Mouse (Mus musculus): Measurements from ENCODE around the gene Amigo3. TPM values are rescaled to one million over a fixed set of nuclear protein-coding genes. Genes with fewer than 3 reads are reported as not detected.

The Amigo3 gene
- polyA plus RNA-seq, 1 experiment from 2014 or later = 4.1 TPM

DNA sequence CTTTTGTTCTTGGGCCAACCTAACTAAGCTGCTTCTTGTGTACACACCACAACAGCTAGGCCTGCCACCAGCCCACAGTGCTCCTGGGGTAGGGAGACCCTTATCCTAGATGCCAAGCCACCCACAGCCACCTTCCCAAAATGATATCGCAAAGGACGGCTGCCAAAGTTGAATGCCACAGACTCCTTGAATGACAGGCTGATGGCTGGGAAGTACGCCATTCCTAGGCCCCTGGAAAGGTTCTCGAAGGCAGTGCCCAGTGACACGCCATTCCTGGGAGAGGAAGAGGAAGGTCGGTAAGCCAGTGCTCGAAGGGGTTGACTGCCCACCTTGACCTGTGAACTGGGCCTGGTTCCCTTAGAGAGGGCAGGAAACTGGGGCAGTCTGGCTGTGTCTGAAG lies 16.6 kb downstream of the Amigo3 start:
- Histone ChIP-seq H3K4me3 (ENCODE audit: low read depth, low read length) (no peak overlapping the region), H3K4me2 (ENCODE audit: low read depth, low read length) (no peak overlapping the region), H3K36me3 (ENCODE audit: control insufficient read depth, insufficient read depth, low read length) (peaks cover 31% of the 10 kb centered on the region), H3K9ac (ENCODE audit: low read depth, low read length) (no peak overlapping the region), H3K27me3 (replicated peaks; ENCODE audit: control insufficient read depth, insufficient read depth, low read length) (no peaks in the 10 kb centered on the region), H3K27ac (replicated peaks; ENCODE audit: low read depth, low read length) (no peak overlapping the region), H3K9me3 (ENCODE audit: control insufficient read depth, low read length) (no peaks in the 10 kb centered on the region), H3K4me1 (ENCODE audit: control insufficient read depth, insufficient read depth, low read length) (no peaks in the 10 kb centered on the region)
- 91% methylated on average over 7 of the region's 7 CpGs for WGBS
- DNase-seq (ENCODE audit: low spot score) = no peak
- ATAC-seq (ENCODE audit: low read depth) = no peak

DNA sequence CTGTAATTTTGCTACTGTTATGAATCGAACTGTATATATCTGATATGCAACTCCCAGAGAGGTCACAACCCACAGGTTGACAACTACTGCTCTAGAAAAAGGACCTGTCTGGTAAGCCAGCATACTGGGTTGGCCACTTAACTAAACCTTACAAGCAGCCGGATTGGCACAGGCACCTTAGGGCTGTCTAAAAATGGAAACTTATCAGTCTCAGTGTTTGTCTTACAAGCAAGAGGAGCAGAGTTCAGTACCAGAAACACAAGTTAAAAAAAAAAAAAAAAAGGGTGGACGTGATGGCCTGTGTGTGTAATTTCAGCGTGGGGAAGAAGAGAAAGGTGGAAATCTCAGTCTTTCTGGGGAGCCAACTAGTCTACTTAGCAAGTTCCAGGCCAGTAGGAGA lies 18.8 kb downstream of the Amigo3 start:
- H3K36me3 ChIP-seq (ENCODE audit: control insufficient read depth, insufficient read depth, low read length) = peaks cover 26% of the 10 kb centered on the region; the same call in 1 of the 2 replicates
- no peak for ATAC-seq (ENCODE audit: low read depth)
- no peak for DNase-seq (ENCODE audit: low spot score)
- no peak overlapping the region for H3K4me2 ChIP-seq (ENCODE audit: low read depth, low read length)
- no peak overlapping the region for H3K27ac ChIP-seq (replicated peaks; ENCODE audit: low read depth, low read length)
- H3K9ac ChIP-seq (ENCODE audit: low read depth, low read length) = no peak overlapping the region
- H3K27me3 ChIP-seq (replicated peaks; ENCODE audit: control insufficient read depth, insufficient read depth, low read length) = no peaks in the 10 kb centered on the region
- no peak overlapping the region for H3K4me3 ChIP-seq (ENCODE audit: low read depth, low read length)
- no peaks in the 10 kb centered on the region for H3K9me3 ChIP-seq (ENCODE audit: control insufficient read depth, low read length)
- 88% methylated on average over 4 of the region's 4 CpGs for WGBS
- no peaks in the 10 kb centered on the region for H3K4me1 ChIP-seq (ENCODE audit: control insufficient read depth, insufficient read depth, low read length)

DNA sequence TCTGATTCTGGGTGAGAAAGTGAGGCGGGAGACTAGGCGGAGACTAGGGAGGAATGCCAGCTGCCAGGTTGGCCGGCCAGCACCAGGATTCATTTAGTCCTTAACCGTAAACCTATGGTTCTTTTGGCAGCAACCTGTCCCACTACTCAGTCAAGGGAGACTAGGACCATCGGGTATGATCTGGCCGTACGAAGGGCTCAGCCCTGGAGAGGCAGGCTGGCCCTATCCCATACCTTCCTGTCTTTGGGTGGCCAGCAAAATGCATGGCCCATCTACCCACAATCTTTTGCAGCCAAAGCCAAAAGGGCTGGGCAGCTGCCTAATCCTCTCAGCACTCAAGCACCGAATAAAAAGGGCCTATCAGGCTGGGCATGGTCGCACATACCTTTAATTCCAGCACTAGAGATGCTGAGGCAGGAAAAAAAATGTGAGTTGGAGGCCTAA lies 19.5 kb downstream of the Amigo3 start:
- H3K9me3 ChIP-seq (ENCODE audit: control insufficient read depth, low read length) = no peaks in the 10 kb centered on the region
- no peak overlapping the region for H3K9ac ChIP-seq (ENCODE audit: low read depth, low read length)
- DNase-seq (ENCODE audit: low spot score) (no peak), ATAC-seq (ENCODE audit: low read depth) (no peak)
- no peak overlapping the region for H3K27ac ChIP-seq (replicated peaks; ENCODE audit: low read depth, low read length)
- H3K36me3 ChIP-seq (ENCODE audit: control insufficient read depth, insufficient read depth, low read length) = peaks cover 26% of the 10 kb centered on the region; the same call in 1 of the 2 replicates
- no peak overlapping the region for H3K4me3 ChIP-seq (ENCODE audit: low read depth, low read length)
- 65% methylated on average over 9 of the region's 9 CpGs for WGBS
- no peak overlapping the region for H3K4me2 ChIP-seq (ENCODE audit: low read depth, low read length)
- no peaks in the 10 kb centered on the region for H3K27me3 ChIP-seq (replicated peaks; ENCODE audit: control insufficient read depth, insufficient read depth, low read length)
- no peaks in the 10 kb centered on the region for H3K4me1 ChIP-seq (ENCODE audit: control insufficient read depth, insufficient read depth, low read length)

- WGBS = 60% methylated on average over 7 of the region's 7 CpGs
- Histone ChIP-seq H3K27ac (replicated peaks; ENCODE audit: low read depth, low read length) (no peak overlapping the region), H3K4me1 (ENCODE audit: control insufficient read depth, insufficient read depth, low read length) (peaks cover 2% of the 10 kb centered on the region), H3K4me3 (ENCODE audit: low read depth, low read length) (no peak overlapping the region), H3K4me2 (ENCODE audit: low read depth, low read length) (no peak overlapping the region), H3K36me3 (ENCODE audit: control insufficient read depth, insufficient read depth, low read length) (peaks cover 26% of the 10 kb centered on the region; the same call in 1 of the 2 replicates), H3K9me3 (ENCODE audit: control insufficient read depth, low read length) (no peaks in the 10 kb centered on the region), H3K9ac (ENCODE audit: low read depth, low read length) (no peak overlapping the region), H3K27me3 (replicated peaks; ENCODE audit: control insufficient read depth, insufficient read depth, low read length) (no peaks in the 10 kb centered on the region)
- no peak for DNase-seq (ENCODE audit: low spot score)
- ATAC-seq (ENCODE audit: low read depth) = no peak
These were observed 20.4 kb downstream of the Amigo3 start for GRCm38 (mm10) chr9:108073141-108073930.

DNA sequence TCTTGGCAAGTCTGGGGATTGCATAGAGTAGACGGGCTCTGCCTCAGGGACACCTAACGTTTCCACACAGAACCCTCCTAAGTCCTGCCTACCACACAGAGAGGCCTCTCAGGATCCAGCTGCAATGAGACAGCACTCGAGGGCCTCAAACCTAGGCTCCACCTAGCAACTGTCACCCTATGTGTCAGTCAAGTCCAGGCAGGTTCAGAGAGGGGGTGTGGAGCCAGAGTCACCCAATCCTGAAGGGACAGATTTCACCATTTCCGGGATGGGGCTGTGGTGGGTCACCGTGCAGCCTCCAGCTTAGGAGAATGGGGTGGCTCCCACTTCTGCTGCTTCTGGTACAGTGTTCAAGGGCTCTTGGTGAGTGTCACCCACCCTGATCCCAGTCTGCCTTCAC lies 27.2 kb downstream of the Amigo3 start, which contains the start of gene Mst1:
Gene Mst1 (plus strand): TSS at position 269 of the 400 bp plus-strand sequence.
- peak; percentile 35 for DNase-seq (ENCODE audit: low spot score)
- ATAC-seq (ENCODE audit: low read depth) = no peak
- Histone ChIP-seq H3K36me3 (ENCODE audit: control insufficient read depth, insufficient read depth, low read length) (peaks cover 11% of the 10 kb centered on the region), H3K27me3 (replicated peaks; ENCODE audit: control insufficient read depth, insufficient read depth, low read length) (peaks cover 30% of the 10 kb centered on the region), H3K9ac (ENCODE audit: low read depth, low read length) (peak within 1 kb of the TSS; percentile 95), H3K4me1 (ENCODE audit: control insufficient read depth, insufficient read depth, low read length) (peaks cover 5% of the 10 kb centered on the region), H3K9me3 (ENCODE audit: control insufficient read depth, low read length) (no peaks in the 10 kb centered on the region), H3K4me3 (ENCODE audit: low read depth, low read length) (peak within 1 kb of the TSS; percentile 86), H3K4me2 (ENCODE audit: low read depth, low read length) (peak within 1 kb of the TSS; percentile 67), H3K27ac (replicated peaks; ENCODE audit: low read depth, low read length) (no peak within 1 kb of the TSS)
- WGBS = 67% methylated on average over 5 of the region's 5 CpGs

GRCm38 (mm10) chr9:108082549-108082948 lies 29.6 kb downstream of the Amigo3 start:
- peaks cover 30% of the 10 kb centered on the region for H3K27me3 ChIP-seq (replicated peaks; ENCODE audit: control insufficient read depth, insufficient read depth, low read length)
- H3K9me3 ChIP-seq (ENCODE audit: control insufficient read depth, low read length) = no peaks in the 10 kb centered on the region
- no peak overlapping the region for H3K9ac ChIP-seq (ENCODE audit: low read depth, low read length)
- peaks cover 5% of the 10 kb centered on the region for H3K4me1 ChIP-seq (ENCODE audit: control insufficient read depth, insufficient read depth, low read length)
- 4% methylated on average over 19 of the region's 19 CpGs for WGBS
- H3K36me3 ChIP-seq (ENCODE audit: control insufficient read depth, insufficient read depth, low read length) = peaks cover 30% of the 10 kb centered on the region
- DNase-seq (ENCODE audit: low spot score) = no peak
- H3K27ac ChIP-seq (replicated peaks; ENCODE audit: low read depth, low read length) = no peak overlapping the region
- ATAC-seq (ENCODE audit: low read depth) = no peak
- peak overlapping the region; percentile 41 for H3K4me2 ChIP-seq (ENCODE audit: low read depth, low read length)
- peak overlapping the region; percentile 20 for H3K4me3 ChIP-seq (ENCODE audit: low read depth, low read length)

- peaks cover 30% of the 10 kb centered on the region for H3K27me3 ChIP-seq (replicated peaks; ENCODE audit: control insufficient read depth, insufficient read depth, low read length)
- peak within 1 kb of the TSS; percentile 41 for H3K4me2 ChIP-seq (ENCODE audit: low read depth, low read length)
- no peak for DNase-seq (ENCODE audit: low spot score)
- H3K36me3 ChIP-seq (ENCODE audit: control insufficient read depth, insufficient read depth, low read length) = peaks cover 35% of the 10 kb centered on the region
- H3K4me1 ChIP-seq (ENCODE audit: control insufficient read depth, insufficient read depth, low read length) = peaks cover 5% of the 10 kb centered on the region
- no peaks in the 10 kb centered on the region for H3K9me3 ChIP-seq (ENCODE audit: control insufficient read depth, low read length)
- no peak within 1 kb of the TSS for H3K27ac ChIP-seq (replicated peaks; ENCODE audit: low read depth, low read length)
- WGBS = 27% methylated on average over 12 of the region's 12 CpGs
- H3K9ac ChIP-seq (ENCODE audit: low read depth, low read length) = no peak within 1 kb of the TSS
- H3K4me3 ChIP-seq (ENCODE audit: low read depth, low read length) = peak within 1 kb of the TSS; percentile 20
- no peak for ATAC-seq (ENCODE audit: low read depth)
These were observed 30.1 kb downstream of the Amigo3 start, which contains the start of gene Rnf123 for GRCm38 (mm10) chr9:108082988-108083431. Gene Rnf123 (minus strand): TSS chr9:108083346.

DNA sequence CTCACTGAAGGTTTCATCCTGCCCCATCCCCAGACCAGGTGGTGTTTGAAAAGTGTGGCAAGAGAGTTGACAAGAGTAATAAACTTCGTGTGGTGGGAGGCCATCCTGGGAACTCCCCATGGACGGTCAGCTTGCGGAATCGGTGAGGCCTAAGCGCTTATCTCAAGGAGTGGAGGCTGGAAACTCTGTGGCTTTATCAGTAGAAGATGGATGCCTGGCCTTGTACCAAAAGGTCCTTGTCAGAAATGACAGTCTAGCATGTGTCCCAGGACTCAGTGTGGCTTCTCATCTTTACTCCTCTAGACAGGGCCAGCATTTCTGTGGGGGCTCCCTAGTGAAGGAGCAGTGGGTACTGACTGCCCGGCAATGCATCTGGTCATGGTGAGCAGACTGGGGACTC lies 30.6 kb downstream of the Amigo3 start:
- DNase-seq (ENCODE audit: low spot score) = no peak
- no peak for ATAC-seq (ENCODE audit: low read depth)
- peaks cover 30% of the 10 kb centered on the region for H3K27me3 ChIP-seq (replicated peaks; ENCODE audit: control insufficient read depth, insufficient read depth, low read length)

More for the DNA sequence above, 30.6 kb downstream of the Amigo3 start:
- peaks cover 1% of the 10 kb centered on the region for H3K4me1 ChIP-seq (ENCODE audit: control insufficient read depth, insufficient read depth, low read length)
- no peak overlapping the region for H3K27ac ChIP-seq (replicated peaks; ENCODE audit: low read depth, low read length)
- no peak overlapping the region for H3K9ac ChIP-seq (ENCODE audit: low read depth, low read length)
- H3K36me3 ChIP-seq (ENCODE audit: control insufficient read depth, insufficient read depth, low read length) = peaks cover 41% of the 10 kb centered on the region
- H3K4me3 ChIP-seq (ENCODE audit: low read depth, low read length) = no peak overlapping the region
- WGBS = 80% methylated on average over 6 of the region's 6 CpGs
- H3K4me2 ChIP-seq (ENCODE audit: low read depth, low read length) = no peak overlapping the region
- no peaks in the 10 kb centered on the region for H3K9me3 ChIP-seq (ENCODE audit: control insufficient read depth, low read length)
